Mouse (Mus musculus): ENCODE data around the gene Slc51b.

Gene Slc51b

DNA sequence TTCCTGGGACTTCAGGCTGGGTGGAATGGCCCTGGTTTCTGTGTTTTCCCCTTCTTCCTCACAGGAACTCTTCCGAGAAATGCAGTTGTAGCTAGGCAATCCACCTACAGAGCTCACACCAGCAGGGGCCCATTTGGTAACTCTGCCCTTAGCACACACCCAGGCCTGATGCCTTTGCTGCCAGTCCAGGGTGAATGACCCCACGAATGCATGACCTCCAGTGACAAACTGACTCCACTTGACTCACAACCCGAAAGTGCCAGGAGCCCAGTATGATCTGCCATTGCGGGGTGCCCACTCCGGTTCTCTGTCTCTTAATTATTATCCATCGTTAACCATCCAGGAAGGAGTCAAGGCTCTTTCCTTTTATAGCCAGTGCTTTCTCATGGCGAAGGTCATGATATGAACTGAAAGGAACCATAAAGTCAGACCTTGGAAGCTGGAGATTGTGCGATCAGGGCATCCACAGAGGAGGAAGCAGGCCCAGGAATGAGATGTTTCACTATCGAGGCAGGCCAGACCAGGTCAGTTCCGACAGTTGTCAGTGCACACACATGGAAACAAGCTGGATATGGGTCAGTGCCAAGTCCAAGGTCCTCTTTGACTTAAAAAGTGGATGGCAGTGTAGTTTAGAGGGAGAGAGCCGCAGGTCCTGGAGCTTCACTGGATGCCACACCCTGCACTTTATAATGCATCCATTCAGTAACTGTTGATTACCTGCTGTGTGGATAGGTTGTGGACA lies at the start of gene Slc51b:
Gene Slc51b (minus strand): TSS at position 196 of the 742 bp plus-strand sequence.
- DNase-seq (ENCODE audit: low read depth, low spot score): no peak

- DNase-seq (ENCODE audit: low read depth, low spot score): peak; percentile 13
These were observed 44.9 kb upstream of the Slc51b start for GRCm38 (mm10) chr9:65467686-65468085.

GRCm38 (mm10) chr9:65465241-65465640 lies 42.5 kb upstream of the Slc51b start:
- DNase-seq (ENCODE audit: low read depth, low spot score): no peak

DNA sequence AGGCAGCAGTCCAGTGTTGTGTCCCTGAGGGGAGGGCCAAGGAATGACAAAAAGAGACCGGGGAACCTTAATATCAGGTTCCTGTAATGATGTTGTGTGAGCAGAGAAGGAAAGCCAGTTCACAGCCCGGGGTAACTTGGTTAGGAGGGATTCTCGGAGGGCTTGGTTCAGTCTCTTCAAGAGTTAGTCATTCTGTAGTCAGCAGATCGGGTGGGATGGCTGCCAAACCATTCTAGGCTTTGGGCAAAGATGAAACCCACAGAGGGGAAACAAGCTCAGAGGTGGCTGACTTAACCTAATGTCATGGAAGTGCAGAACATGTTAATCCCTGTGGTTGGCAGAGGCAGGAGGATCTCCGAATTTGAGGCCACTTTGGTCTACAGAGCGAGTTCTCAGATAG lies 41.4 kb upstream of the Slc51b start:
- DNase-seq (ENCODE audit: low read depth, low spot score): peak; percentile 27

DNA sequence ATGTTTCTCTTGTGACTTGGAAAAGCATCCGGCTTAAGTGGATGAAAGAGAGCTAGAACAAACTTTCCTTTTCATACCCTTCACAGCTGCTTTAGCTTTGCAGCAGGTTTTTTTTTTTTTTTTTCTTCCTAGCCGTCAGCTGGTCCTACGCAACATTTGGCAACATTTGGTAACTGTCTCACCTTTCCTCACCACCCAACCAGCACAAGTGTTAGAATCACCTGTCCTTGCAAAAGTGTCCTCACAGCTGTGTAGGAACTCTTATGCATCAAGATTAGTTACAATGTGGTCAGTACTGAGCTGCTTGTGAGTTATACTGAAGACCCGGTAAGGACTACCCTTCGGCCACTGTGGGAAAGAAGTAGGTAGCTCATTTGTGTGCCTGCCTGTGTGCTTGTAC lies 39.8 kb upstream of the Slc51b start:
- DNase-seq (ENCODE audit: low read depth, low spot score): peak; percentile 6

GRCm38 (mm10) chr9:65460732-65461442 lies 38.1 kb upstream of the Slc51b start, which contains the start of gene Spg21:
Gene Spg21 (plus strand): TSS chr9:65460947.
- DNase-seq (ENCODE audit: low read depth, low spot score): peak; percentile 95

GRCm38 (mm10) chr9:65460198-65460597 lies 37.4 kb upstream of the Slc51b start:
- DNase-seq (ENCODE audit: low read depth, low spot score): peak; percentile 8

DNA sequence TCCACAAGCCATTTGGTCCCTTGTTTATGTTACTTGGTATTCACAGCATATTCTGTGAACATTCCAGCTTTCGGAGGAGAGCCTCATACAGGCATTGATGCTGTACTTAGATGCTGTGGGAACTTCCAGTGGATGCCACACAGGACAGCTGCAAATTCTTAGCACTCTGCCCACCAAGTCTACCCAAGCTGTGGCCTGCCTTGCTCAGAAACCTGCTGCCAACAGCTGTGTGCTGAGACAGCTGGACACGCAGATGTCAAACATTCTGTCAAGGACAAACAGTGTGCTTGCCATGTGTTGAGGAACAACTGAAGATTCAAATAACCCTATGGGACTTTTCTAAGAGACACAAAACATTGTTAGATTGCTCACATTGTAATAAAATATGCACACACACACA lies 36.2 kb upstream of the Slc51b start:
- no peak for DNase-seq (ENCODE audit: low read depth, low spot score)

DNA sequence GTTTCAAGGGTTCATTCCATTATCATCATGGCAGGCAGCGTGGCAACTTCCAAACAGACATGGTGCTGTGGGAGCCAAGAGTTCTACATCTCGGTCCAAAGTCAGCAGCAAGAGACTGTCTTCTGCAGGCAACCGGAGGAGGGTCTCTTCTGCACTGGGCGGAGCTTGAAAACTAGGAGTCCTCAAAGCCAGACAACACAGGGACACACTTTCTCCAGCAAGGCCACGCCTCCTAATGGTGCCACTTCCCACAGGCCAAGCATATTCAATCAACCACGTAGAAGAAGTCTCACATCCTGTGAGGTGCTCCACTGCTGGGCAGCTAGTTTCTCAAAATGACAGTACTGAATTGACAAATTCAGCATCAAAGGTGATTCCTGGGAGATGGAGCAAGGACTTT lies 25.2 kb upstream of the Slc51b start:
- no peak for DNase-seq (ENCODE audit: low read depth, low spot score)

DNA sequence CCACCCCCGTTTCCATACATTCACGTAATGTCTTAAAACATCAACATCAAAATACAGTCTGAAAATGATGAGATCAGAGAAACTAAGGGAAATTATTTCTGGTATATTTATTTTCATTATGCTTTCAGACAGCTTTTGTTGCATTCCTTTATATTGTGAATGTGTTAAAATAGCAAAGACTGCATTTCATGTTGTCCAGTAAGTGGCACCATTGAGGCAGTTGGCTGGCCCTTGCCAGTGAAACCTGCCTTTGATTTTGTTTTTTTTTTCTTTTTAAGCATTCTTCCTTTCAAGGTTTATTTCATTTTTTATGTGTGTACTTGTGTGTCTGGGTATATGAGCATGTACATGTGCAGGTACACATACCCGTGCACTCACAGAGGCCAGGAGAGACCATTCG lies 21.9 kb upstream of the Slc51b start:
- DNase-seq (ENCODE audit: low read depth, low spot score): no peak

GRCm38 (mm10) chr9:65435671-65436301 lies 13.0 kb upstream of the Slc51b start, which contains the start of gene Mtfmt:
Gene Mtfmt (plus strand): TSS chr9:65435782.
- peak; percentile 95 for DNase-seq (ENCODE audit: low read depth, low spot score)

- no peak for DNase-seq (ENCODE audit: low read depth, low spot score)
These were observed 12.5 kb upstream of the Slc51b start for GRCm38 (mm10) chr9:65435211-65435610.

GRCm38 (mm10) chr9:65434140-65434539 lies 11.4 kb upstream of the Slc51b start:
- DNase-seq (ENCODE audit: low read depth, low spot score): peak; percentile 27

GRCm38 (mm10) chr9:65432236-65432635 lies 9.5 kb upstream of the Slc51b start:
- peak; percentile 88 for DNase-seq (ENCODE audit: low read depth, low spot score)

- no peak for DNase-seq (ENCODE audit: low read depth, low spot score)
These were observed 8.2 kb upstream of the Slc51b start for GRCm38 (mm10) chr9:65430921-65431320.

DNA sequence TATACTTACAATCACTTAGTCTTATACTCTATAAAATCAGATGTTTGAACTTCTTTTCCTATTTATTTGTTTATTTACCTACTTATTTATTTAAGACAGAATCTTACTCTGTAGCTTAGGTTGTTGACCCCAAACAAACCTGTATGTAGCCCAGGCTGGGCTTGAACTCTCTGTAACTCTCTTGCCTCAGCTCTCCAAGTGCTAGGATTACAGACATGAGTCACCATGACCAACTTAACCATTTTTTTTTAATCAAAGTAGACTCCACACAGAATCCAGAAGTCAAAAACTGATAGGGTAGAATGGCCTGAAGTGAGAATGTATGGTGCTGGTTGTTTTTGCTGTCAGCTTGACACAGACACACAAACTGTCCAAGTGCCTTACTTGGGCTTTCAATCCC lies 7.6 kb upstream of the Slc51b start:
- no peak for DNase-seq (ENCODE audit: low read depth, low spot score)

- no peak for DNase-seq (ENCODE audit: low read depth, low spot score)
These were observed 5.2 kb upstream of the Slc51b start for GRCm38 (mm10) chr9:65428003-65428402.

DNA sequence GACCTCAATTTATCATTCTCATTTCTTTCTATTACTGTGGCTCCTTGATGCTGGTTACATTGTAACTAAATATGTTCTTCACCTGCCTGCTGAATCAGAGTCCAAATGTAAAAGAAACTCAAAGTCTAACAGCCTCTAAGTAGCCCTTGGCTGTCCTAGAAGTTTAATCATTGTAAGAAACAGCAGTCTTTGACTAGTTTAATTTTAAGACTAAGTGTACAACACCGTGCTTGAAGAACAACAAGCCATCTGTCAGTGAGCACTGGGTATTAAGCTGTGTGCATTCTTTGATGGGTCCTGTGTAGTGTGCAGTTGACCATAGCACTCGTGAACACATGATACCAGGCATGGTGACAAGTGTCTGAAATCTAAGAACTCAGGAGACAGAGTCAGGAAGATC lies 4.8 kb upstream of the Slc51b start:
- DNase-seq (ENCODE audit: low read depth, low spot score): no peak

- no peak for DNase-seq (ENCODE audit: low read depth, low spot score)
These were observed 1.6 kb upstream of the Slc51b start for GRCm38 (mm10) chr9:65424393-65424792.

- DNase-seq (ENCODE audit: low read depth, low spot score): no peak
These were observed 3.1 kb downstream of the Slc51b start for GRCm38 (mm10) chr9:65419633-65420032.

GRCm38 (mm10) chr9:65417738-65418137 lies 5.0 kb downstream of the Slc51b start:
- no peak for DNase-seq (ENCODE audit: low read depth, low spot score)

DNA sequence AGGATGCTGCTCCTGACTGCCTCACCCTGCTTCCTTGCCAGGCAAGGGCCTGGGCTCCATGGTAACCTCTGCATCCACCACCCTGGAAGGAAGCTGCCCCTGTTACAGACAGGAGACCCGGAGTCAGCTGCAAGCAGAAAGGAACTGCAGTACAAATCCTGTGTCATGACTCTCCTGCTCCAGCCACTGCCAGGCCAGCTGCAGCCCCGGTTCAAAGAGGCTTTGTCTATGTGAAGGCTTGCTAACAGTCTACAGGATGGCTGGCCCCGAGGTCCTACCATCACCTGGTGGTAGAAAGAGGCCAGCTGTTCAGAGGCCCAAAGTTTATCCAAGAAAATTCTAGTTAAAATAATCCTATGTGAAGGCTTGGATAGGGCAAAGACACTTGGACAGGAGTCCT lies 11.4 kb downstream of the Slc51b start:
- peak; percentile 71 for DNase-seq (ENCODE audit: low read depth, low spot score)

GRCm38 (mm10) chr9:65410378-65410777 lies 12.4 kb downstream of the Slc51b start:
- DNase-seq (ENCODE audit: low read depth, low spot score): no peak

Data from brain, adult 2 months (tissue).